Mouse (Mus musculus) layer of hippocampus, adult 2 months (tissue): ENCODE measurements around the gene Rpl37a. TPM values are rescaled to one million over a fixed set of nuclear protein-coding genes. Genes with fewer than 3 reads are reported as not detected.
A peak's percentile ranks its signal among the peaks of the same experiment; 100 is the strongest.

Experiments used
- DNase-seq, 2 experiments: peaks; one replicate each; pipeline ENCODE4 v3.0.0; 2022; ENCODE audit warnings: low spot score in 2 of 2
- H3K27ac ChIP-seq: fragments of 200-600 bp; 2 replicates; pipeline ENCODE4 v1.8.1; 2022
- H3K4me3 ChIP-seq: fragments of 200-600 bp; 2 replicates; pipeline ENCODE4 v1.8.1; 2022; ENCODE audit warnings: mild to moderate bottlenecking
- CTCF ChIP-seq: fragments of 200-600 bp; conservative IDR thresholded peaks from 2 replicates; pipeline ENCODE4 v1.8.1; 2022; ENCODE audit warnings: antibody characterized with exemption, mild to moderate bottlenecking, moderate library complexity
- long read RNA-seq, 2 experiments: library from polyadenylated mRNA; stranded (forward); transcript quantifications; one replicate each; pipeline ENCODE4 v2.0.0; 2021; ENCODE audit warnings: borderline mapping rate in 2 of 2
- total RNA-seq, 2 experiments: library from RNA; stranded (reverse); gene quantifications; 2 replicates each; pipeline ENCODE4 v1.2.3; 2021

Gene Rpl37a
- 100 to 1,000 TPM; 580 to 592 TPM for total RNA-seq
- long read RNA-seq, experiment 1, transcript Rpl37a-204 (3 exons, 665 nt) = minor isoform, 6 of 132 reads
- long read RNA-seq, experiment 1, transcript Rpl37a-201 (4 exons, 558 nt) = major isoform, 124 of 132 reads
- long read RNA-seq, experiment 1, partial matches to known transcripts = 1 of 132 reads
- long read RNA-seq, experiment 1, other reads (novel, unspliced or antisense) = 1 of 132 reads
- long read RNA-seq, experiment 2, transcript Rpl37a-204 (3 exons, 665 nt) = minor isoform, 10 of 174 reads
- long read RNA-seq, experiment 2, transcript Rpl37a-201 (4 exons, 558 nt) = major isoform, 163 of 174 reads
- long read RNA-seq, experiment 2, partial matches to known transcripts = 1 of 174 reads
- long read RNA-seq, experiment 2, other reads (novel, unspliced or antisense) = 0 of 174 reads

DNA sequence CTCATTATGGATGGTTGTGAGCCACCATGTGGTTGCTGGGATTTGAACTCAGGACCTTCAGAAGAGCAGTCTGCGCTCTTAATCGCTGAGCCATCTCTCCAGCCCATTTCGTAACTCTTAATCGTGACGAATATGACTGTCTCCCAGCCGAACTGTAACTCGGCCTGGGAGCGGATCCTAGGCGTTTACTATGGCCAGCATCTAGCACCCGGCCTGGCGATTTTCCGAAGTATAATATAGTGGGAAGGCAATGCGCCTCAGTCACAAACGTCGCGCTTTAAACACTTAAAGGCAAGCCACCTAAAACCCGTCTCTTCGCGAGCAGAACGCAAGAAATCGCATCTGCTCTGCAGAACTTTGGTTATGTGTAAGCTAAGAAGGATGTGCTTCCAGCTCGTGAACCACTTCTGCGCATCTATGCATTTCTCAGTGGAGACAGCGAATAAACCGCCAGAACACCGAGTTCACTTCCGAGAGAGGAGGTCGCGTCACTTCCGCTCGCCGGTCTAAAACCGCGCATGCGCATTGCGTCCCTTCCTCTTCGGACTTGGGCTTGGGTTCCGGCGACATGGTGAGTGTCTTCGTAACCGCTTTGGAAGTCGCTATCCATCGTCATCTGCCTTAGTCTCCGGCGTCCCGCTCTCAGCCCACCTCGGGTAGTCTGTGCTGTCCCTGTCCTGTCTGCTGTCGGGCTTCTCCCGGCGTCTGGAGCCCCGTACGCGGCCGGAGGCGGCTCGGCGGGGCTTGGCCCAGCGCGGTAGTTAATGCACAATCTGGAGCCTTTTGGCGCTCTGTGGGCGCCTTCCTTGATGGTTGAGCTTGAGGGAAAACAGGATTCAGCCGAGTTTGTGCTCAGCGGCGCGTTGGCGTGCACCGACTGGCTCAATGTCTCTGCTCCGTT, at the start of gene Rpl37a:
Gene Rpl37a, plus strand, starts transcription at position 538 of the 901 bp plus-strand sequence.
- DNase-seq = peak; percentile 95 to 96
- H3K27ac ChIP-seq = peak within 1 kb of the TSS; percentile 89

DNA sequence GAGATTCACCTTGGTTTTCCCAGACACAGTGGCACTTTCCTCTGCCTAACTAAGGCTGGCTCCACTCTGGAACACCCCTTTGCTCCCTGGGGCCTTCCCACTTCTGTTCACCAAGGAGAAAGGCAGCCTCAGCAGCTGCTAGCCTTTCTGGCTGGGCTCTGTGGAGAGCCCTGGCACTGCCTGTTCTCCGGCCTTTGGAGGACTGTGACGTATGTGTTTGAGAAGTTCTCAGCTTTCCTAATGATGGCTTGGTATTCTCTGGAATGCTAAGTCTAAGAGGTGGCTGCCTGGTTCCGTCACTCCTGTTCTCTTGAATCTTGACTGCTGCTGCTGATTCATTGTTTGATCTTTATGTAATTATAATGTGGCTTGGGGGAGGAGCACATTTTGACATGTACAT, 38.0 kb upstream of the Rpl37a start:
- no peak for TF ChIP-seq CTCF
- Histone ChIP-seq H3K4me3 (no peak overlapping the region), H3K27ac (no peak overlapping the region)
- DNase-seq = no peak

More for the DNA sequence above, at the start of gene Rpl37a:
- peak within 1 kb of the TSS; percentile 88 for H3K4me3 ChIP-seq
- peak; percentile 10; the same call in 1 of the 2 replicates for TF ChIP-seq CTCF

DNA sequence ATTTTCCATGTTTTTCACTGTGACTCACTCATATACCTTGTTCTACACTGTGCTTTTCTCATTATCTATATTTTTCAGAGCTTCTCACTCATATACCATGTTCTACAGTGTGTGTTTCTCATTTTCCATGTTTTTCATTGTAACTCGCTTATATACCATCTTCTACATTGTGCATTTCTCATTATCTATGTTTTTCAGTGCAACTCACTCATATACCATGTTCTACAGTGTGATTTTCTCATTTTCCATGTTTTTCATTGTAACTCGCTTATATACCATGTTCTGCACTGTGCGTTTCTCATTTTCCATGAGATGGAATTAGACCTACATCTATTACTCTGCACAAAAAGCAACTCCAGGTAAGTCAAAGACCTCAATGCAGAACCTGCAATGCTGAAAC, 14.8 kb upstream of the Rpl37a start:
- no peak for TF ChIP-seq CTCF
- no peak overlapping the region for H3K27ac ChIP-seq
- DNase-seq = no peak
- no peak overlapping the region for H3K4me3 ChIP-seq

DNA sequence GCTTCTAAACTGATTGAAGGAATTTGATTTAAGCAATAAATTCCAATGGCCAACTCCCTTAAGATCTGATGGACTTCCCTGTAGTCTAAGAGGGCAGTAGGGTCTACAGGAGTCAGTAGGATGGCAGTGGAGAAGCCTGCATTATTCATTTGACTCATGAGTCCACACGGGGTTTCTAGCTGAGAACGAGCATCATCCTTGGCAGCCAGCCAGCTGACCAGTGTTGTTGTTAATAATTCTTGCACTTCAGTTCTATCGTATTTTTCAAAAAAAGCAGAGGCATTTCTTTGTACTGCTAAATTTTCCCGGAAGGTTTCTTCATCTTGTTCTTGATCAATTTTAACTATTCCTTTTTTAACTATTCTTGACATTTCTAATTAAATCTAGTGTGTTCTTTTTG, 12.4 kb upstream of the Rpl37a start:
- no peak for TF ChIP-seq CTCF
- no peak for DNase-seq
- H3K4me3 ChIP-seq = no peak overlapping the region
- H3K27ac ChIP-seq = no peak overlapping the region

DNA sequence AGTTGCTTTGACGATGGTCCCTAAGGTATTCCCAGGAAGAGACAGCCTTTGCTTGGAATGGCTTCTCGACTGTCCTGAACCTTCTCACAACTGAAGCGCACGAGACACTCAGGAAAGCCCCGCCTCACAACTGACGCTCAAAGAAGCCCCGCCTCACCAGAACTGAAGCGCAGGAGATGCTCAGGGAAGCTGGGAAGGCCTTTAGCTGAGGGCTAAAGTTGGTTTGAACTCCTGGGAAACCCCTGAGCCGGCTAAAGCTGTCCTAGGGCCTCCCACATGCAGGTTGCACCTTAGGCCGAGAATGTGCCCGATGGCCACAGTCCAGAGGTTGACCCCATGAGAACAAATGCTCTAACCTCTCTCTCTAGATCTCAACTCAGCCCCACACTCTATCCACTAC, 10.6 kb upstream of the Rpl37a start, which contains the start of gene Ankar:
Gene Ankar, minus strand, starts transcription at position 101 of the 400 bp plus-strand sequence.
- Histone ChIP-seq H3K27ac (no peak within 1 kb of the TSS), H3K4me3 (no peak within 1 kb of the TSS)
- TF ChIP-seq CTCF = no peak
- DNase-seq = no peak

DNA sequence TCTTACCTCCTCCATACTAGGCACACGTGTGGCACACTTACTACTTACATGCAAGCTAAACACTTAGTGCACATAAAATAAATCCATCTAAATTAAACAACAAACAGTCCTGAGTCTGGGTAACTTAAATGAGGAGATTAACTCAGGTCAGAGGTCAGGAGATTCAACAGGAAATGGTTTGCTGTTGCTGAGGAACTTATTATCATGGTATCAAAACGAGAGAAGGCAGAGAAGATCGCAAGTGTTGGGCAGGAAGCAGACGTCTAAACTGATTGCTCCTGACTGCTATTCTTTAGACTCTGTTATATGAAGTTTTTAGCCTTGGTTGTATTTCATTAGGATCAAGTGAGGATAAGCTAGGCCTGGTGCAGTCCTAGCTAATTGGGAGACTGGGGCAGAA, 3.6 kb upstream of the Rpl37a start:
- TF ChIP-seq CTCF = no peak
- Histone ChIP-seq H3K4me3 (no peak overlapping the region), H3K27ac (no peak overlapping the region)
- no peak for DNase-seq

DNA sequence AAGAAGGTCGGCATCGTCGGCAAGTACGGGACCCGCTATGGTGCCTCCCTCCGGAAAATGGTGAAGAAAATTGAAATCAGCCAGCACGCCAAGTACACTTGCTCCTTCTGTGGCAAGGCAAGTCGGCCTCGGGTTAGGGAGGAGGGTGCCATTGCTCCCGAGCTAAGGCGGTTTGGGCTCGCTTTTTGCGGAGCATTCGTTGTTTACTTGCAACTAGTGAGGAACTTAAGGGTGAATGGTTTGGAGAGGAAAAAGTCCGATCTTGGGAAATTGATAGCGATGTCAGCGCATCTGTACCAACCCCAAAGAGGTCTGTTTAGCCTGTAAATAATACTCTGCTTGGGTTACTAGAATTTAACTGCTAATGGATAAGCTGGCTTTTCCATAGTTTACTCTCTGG, 594 bp downstream of the Rpl37a start:
- H3K27ac ChIP-seq = peak overlapping the region; percentile 89
- TF ChIP-seq CTCF = no peak
- DNase-seq = no peak

DNA sequence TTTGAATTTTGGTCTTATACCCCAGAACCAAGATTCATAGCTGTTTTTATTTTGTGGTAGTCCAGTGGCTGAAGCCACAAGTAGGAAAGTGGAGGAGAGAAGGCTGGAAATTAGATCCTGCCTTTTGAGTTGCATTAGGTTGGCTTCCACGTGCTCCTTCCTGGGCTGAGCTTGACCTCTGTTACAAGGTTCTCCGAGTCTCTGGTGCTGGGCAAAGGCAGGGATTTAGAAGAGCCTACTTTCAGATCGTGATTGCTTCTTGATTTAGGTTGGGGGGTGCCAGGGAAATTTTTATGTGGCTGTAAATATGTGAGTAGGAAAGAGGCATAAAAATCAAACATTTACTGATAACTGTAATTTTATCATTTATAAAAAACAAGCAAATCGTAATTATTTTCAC, 3.5 kb downstream of the Rpl37a start:
- H3K27ac ChIP-seq = no peak overlapping the region
- DNase-seq = no peak
- no peak overlapping the region for H3K4me3 ChIP-seq
- no peak for TF ChIP-seq CTCF

More for the DNA sequence above, 594 bp downstream of the Rpl37a start:
- peak overlapping the region; percentile 88 for H3K4me3 ChIP-seq

DNA sequence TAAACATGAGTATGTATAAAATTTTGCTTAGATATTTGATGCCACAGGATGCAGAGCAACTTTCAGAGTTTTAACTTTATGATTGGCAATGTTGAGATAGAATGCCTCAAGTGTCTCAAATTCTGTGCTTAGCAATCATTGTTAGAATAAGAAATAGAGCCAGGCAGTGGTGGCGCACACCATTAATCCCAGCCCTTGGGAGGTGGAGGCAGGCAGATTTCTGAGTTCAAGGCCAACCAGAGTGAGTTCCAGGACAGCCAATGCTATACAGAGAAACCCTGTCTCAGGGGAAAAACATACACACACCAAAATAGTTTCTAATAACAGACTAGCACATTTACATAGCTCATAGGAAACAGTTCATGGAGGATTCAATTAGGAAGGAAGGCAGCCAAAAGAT, 4.0 kb downstream of the Rpl37a start:
- DNase-seq = no peak
- Histone ChIP-seq H3K4me3 (no peak overlapping the region), H3K27ac (no peak overlapping the region)
- TF ChIP-seq CTCF = no peak

DNA sequence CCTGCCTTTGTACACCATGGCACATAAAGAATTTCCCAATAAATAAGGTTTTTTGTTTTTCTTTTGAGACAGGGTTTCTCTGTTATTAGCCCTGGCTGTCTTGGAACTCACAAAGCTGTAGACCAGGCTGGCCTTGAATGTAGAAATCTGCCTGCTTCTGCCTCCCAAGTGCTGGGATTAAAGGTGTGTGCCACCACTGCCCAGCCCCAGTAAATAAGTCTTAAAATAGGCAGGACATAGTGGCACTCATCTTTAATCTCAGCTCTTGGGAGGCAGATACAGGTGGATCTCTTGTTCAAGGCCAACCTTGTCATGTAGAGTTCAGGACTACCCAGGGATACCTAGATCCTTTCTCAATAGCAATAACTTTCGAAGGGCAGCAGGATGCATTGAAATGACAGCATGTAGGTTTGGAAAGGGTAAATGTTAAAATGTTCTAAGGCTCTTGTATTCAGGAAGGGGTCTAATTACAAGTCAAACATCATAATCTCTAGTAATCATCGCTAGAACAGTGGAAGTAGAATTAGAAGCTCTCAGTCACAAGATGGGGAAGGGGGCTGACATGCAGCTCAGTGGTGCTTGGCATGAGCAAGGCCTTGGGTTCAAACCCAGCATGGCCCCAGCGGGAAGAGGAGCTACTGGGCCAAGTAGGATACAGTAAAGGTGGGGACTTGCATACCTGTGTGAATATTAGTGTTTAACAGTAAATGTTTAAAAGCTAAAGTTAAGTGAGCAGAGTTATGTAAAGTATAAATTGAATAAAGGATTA, 4.7 kb downstream of the Rpl37a start:
- Histone ChIP-seq H3K27ac (no peak overlapping the region), H3K4me3 (no peak overlapping the region)
- no peak for TF ChIP-seq CTCF
- no peak for DNase-seq

DNA sequence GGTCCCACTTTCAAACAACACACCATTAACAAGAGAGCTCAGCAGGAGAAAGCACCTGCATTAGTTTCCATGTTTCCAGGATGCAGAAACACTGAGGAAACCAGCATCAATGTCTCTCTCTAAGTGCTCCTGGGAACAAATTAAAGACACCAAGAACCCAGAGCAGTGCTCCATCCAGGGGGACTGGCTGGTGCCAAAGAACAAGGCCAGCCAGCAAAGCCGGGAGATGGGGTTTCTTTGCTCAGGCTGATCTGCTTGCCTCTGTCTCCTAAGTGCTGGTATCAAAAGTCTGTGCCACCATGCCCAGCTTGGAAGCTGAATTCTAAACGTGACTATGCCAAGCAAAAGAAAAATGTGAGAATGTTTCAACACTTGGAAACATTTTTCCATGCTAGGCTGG, 5.3 kb downstream of the Rpl37a start:
- H3K4me3 ChIP-seq = no peak overlapping the region
- no peak overlapping the region for H3K27ac ChIP-seq
- no peak for TF ChIP-seq CTCF
- DNase-seq = no peak

DNA sequence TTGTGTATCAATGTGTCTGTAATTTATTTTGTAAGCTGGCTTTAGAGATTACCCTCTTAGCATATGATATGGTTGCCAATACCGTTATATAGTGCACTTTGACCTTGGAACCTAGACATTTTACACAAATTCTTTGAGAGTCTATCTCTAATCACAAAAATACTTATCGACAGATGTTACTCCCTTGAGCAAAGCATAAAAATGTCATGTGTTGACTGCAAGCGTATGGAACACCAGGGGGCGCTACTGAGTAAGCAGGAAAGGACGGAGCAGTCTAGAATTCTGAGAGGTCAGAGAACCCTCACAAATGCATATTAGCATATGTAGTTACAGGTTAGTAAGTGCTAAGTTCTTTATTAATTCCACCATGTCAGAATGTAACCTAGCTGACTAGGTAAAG, 5.8 kb downstream of the Rpl37a start:
- H3K27ac ChIP-seq = no peak overlapping the region
- peak; percentile 98 for TF ChIP-seq CTCF
- H3K4me3 ChIP-seq = no peak overlapping the region

More for the DNA sequence above, 5.8 kb downstream of the Rpl37a start:
- DNase-seq = peak; percentile 60 to 83
